Mouse (Mus musculus) intestine, embryonic 14.5 days (tissue): ENCODE data around the gene Ip6k1. TPM values are rescaled to one million over a fixed set of nuclear protein-coding genes. Genes with fewer than 3 reads are reported as not detected.
A peak's percentile ranks its signal among the peaks of the same experiment; 100 is the strongest.

Experiments
- ATAC-seq: fragments of 200-750 bp; cut with Nextera tagmentation; replicated peaks from 2 replicates; pipeline ENCODE4 v1.8.0; 2017; ENCODE audit warnings: low read depth, moderate number of reproducible peaks, moderate TSS enrichment, moderate library complexity; ENCODE audit not compliant: low FRiP score, low TSS enrichment
- DNase-seq: peaks from one replicate; pipeline ENCODE4 v3.0.0-alpha.2; 2018; ENCODE audit warnings: low spot score
- H3K27ac ChIP-seq: fragments of 300-500 bp; sonication (generic); 2 replicates; pipeline ENCODE4 v1.5.1; 2014; ENCODE audit warnings: low read depth, mild to moderate bottlenecking, control low read depth
- H3K27me3 ChIP-seq: fragments of 300-500 bp; sonication (generic); replicated peaks from 2 replicates; pipeline ENCODE4 v1.6.1; 2014; ENCODE audit warnings: low read length, control low read depth; ENCODE audit not compliant: control insufficient read depth, insufficient read depth
- H3K36me3 ChIP-seq: fragments of 300-500 bp; sonication (generic); 2 replicates; pipeline ENCODE4 v1.6.1; 2014; ENCODE audit warnings: low read length, control low read depth; ENCODE audit not compliant: control insufficient read depth, insufficient read depth
- H3K4me1 ChIP-seq: fragments of 300-500 bp; sonication (generic); replicated peaks from 2 replicates; pipeline ENCODE4 v1.6.1; 2014; ENCODE audit warnings: low read length, control low read depth, mixed read lengths; ENCODE audit not compliant: control insufficient read depth, insufficient read depth
- H3K4me2 ChIP-seq: fragments of 300-500 bp; sonication (generic); 2 replicates; pipeline ENCODE4 v1.6.1; 2014; ENCODE audit warnings: low read length
- H3K4me3 ChIP-seq: fragments of 300-500 bp; sonication (generic); 2 replicates; pipeline ENCODE4 v1.5.1; 2014; ENCODE audit warnings: low read depth, low read length, control low read depth, mixed read lengths
- H3K9ac ChIP-seq: fragments of 300-500 bp; sonication (generic); 2 replicates; pipeline ENCODE4 v1.6.1; 2014; ENCODE audit warnings: mild to moderate bottlenecking, low read length
- H3K9me3 ChIP-seq: fragments of 300-500 bp; sonication (generic); 2 replicates; pipeline ENCODE4 v1.6.1; 2016; ENCODE audit warnings: low read length, control low read depth; ENCODE audit not compliant: control insufficient read depth
- WGBS: fragments of 180-500 bp; shearing (Covaris S2); extraction: QIAGEN DNeasy Blood & Tissue Kit; methylation state at CpG from one replicate; pipeline ENCODE4 v1.1.7; 2014; 5-methylcytosine and 5-hydroxymethylcytosine counted together
- polyA plus RNA-seq: library from polyadenylated mRNA; unstranded; fragments of >200 nt; fragmentation: Nextera tagmentation; extraction: Ambion mirVana; gene quantifications from 2 replicates; pipeline ENCODE4 v1.2.1, GENCODE M21; 2014

Gene Ip6k1
- polyA plus RNA-seq, result 24.6 and 25.8 TPM in 2 replicates

DNA sequence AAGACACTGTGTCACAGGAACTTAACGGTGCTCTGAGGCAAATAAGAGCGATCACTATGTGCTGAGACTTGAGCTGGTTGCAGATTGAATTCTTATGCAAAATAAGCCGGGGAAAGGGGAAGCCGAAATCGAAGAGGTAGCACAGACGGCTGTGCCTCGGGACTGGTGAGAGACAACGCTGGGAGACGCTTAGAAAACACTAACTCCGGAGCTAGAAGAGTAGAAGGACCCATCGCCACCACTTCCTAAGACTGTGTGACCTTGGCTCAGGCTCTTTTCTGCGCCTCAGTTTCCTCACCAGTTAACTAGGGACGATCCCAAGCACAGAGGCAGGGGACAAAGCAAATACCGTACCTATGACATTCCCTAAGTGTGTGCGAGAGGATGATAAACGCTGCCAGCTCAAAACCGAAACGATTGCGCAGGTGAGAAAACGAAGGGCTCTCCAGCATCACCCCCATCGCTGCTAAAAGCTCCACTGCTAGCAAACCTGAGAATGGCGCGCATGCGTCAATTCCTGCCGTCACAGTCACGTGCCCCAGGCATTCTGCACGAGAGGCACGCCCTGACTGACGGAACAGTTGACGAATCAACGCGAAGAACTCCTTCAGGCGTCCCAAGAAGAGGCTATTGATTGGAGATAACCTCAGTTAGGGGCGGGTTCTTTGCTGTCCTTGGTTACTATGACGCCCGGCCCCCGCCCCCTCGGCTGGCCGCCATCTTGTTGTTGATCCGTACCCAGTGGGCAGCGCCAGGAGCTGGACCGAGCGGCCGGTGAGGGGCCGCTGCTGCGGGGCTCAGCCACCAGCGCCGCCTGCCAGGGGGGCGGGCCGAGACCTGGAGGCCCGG lies at the start of gene Ip6k1:
Ip6k1 (plus strand) TSS at position 580 of the 849 bp plus-strand sequence.
- H3K4me2 ChIP-seq, result peak within 1 kb of the TSS; percentile 91
- no peaks in the 10 kb centered on the region for H3K27me3 ChIP-seq

DNA sequence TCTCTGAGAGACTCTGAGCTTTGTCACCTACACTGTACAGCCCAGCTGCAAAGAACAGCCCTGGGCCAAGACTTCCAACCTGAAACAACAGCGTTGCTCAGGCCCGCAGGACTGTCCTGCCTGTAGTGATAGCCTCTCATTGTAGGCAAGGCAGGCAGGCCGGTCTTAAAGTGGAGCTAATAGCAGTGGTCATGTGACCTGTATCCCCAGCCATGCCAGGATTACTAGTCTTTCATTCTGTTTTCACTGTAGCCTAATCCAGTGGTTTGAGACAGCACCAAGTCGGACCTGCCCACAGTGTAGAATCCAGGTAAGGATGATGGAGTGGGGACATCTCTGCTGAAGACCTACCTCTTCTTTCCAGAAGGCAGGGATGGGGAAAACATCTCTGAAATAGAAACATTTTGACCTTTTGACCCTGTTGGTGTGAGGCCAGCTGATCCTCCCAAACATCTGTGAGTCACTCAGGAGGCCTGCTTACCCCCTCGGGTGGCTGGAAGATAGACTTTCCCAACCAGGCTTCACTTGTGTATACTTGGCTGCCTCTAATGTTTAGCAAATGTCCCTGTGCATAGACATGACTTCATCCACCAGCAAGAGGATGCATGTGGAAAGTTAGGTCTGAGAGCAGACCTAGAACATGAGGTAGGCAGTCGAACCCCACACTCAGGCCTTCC lies 46.5 kb upstream of the Ip6k1 start:
- H3K4me3 ChIP-seq, result no peak overlapping the region
- no peaks in the 10 kb centered on the region for H3K27me3 ChIP-seq
- no peak overlapping the region for H3K27ac ChIP-seq
- 78% methylated on average over 6 of the region's 6 CpGs for WGBS
- peaks cover 10% of the 10 kb centered on the region; the same call in 1 of the 2 replicates for H3K4me1 ChIP-seq
- H3K36me3 ChIP-seq, result peaks cover 41% of the 10 kb centered on the region
- H3K9me3 ChIP-seq, result no peaks in the 10 kb centered on the region
- no peak for DNase-seq
- no peak overlapping the region for H3K4me2 ChIP-seq
- no peak for ATAC-seq
- no peak overlapping the region for H3K9ac ChIP-seq

More for the DNA sequence above, at the start of gene Ip6k1:
- H3K9me3 ChIP-seq, result no peaks in the 10 kb centered on the region
- under 1% methylated on average over 51 of the region's 51 CpGs for WGBS
- peak; percentile 99 for ATAC-seq
- peak; percentile 100 for DNase-seq
- peak within 1 kb of the TSS; percentile 98 for H3K4me3 ChIP-seq
- peak within 1 kb of the TSS; percentile 93 for H3K27ac ChIP-seq
- no peaks in the 10 kb centered on the region for H3K36me3 ChIP-seq
- H3K4me1 ChIP-seq, result peaks cover 19% of the 10 kb centered on the region
- peak within 1 kb of the TSS; percentile 93 for H3K9ac ChIP-seq

DNA sequence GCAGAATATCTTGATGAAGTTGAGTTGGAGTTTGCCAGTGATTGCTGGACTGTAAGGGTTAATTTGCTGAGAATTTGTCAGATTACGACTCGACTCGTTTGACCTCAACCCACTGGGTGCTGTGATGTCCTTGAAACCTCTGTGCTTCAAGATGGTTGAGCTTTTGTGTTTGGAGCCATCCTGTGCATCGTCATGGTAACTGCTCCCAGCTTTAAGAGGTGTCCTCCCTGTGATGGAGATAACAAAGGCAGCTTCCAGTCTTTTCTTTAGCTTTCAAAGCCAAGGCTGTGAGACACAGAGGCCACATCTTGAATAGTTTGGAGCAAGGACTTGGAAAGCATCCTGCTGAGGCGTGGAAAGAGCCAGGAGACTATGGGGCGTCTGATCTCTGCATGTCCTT lies 45.2 kb upstream of the Ip6k1 start:
- H3K9ac ChIP-seq, result no peak overlapping the region
- no peaks in the 10 kb centered on the region for H3K9me3 ChIP-seq
- H3K4me2 ChIP-seq, result no peak overlapping the region
- no peak overlapping the region for H3K4me3 ChIP-seq
- DNase-seq (no peak), ATAC-seq (no peak)
- H3K36me3 ChIP-seq, result peaks cover 51% of the 10 kb centered on the region
- no peak overlapping the region for H3K27ac ChIP-seq
- 65% methylated on average over 6 of the region's 6 CpGs for WGBS
- H3K4me1 ChIP-seq, result no peaks in the 10 kb centered on the region; the same call in 1 of the 2 replicates
- no peaks in the 10 kb centered on the region for H3K27me3 ChIP-seq

DNA sequence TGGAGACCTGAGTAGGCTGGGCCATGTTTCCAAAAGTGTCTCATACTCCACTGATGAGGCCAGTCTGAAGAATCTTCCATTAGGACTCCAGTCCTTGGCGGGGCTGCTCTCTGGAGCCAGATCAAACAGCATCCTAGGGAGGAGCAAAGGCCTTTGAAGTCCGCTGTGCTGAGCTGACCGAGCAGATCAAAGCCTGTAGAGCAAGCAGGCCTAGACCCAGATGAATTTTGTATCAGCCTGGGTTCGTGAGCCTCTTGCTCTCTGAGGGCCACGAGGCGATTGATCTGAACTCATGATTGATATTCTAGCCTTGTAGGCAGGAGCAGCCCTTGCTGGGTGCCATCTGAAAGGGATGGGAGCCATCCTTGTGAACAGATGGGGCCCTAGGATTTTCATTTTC lies 42.4 kb upstream of the Ip6k1 start:
- peaks cover 63% of the 10 kb centered on the region for H3K36me3 ChIP-seq
- no peak overlapping the region for H3K4me3 ChIP-seq
- H3K4me2 ChIP-seq, result no peak overlapping the region
- H3K27ac ChIP-seq, result no peak overlapping the region
- DNase-seq, result no peak
- 46% methylated on average over 6 of the region's 6 CpGs for WGBS
- H3K27me3 ChIP-seq, result no peaks in the 10 kb centered on the region
- no peaks in the 10 kb centered on the region for H3K9me3 ChIP-seq
- ATAC-seq, result no peak
- no peak overlapping the region for H3K9ac ChIP-seq
- H3K4me1 ChIP-seq, result no peaks in the 10 kb centered on the region

DNA sequence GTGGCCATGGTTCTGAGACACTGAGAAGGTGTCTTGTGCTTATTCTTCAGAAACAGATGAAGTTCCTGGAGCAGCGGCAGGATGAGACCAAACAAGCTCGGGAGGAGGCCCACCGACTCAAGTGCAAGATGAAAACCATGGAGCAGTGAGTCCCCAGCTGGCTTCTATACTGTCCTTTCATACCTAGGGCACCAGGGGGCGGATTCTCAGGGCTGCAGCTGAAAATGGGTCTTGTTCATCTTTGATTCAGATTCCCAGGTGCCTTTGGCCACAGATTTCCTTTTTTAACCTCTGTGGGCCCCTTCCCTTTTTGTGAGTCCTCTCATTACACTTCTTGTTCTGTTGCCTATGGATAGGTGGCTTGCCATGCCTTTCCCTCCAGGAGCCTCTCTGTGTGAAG lies 41.4 kb upstream of the Ip6k1 start:
- Histone ChIP-seq H3K27me3 (no peaks in the 10 kb centered on the region), H3K4me1 (no peaks in the 10 kb centered on the region), H3K36me3 (peaks cover 65% of the 10 kb centered on the region), H3K4me2 (no peak overlapping the region), H3K4me3 (no peak overlapping the region), H3K27ac (no peak overlapping the region), H3K9ac (no peak overlapping the region), H3K9me3 (no peaks in the 10 kb centered on the region)
- DNase-seq (no peak), ATAC-seq (no peak)
- 80% methylated on average over 4 of the region's 4 CpGs for WGBS

DNA sequence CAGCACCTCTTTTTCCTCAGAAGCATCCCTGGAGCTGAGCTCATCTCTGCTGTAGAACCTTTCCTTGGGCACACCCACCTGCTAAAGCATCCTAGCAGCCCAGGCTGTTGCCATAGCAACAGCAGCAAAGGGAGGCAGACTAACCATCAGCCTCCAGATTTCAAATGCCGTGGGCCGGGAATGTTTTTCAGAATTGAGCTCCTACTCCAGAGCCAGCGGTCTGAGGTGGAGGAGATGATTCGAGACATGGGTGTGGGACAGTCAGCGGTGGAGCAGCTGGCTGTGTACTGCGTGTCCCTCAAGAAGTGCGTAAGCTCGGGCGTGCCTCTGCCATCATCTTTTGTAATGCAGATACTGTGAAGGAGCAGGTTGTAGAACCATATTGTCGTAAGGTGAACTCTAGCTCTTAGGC lies 40.9 kb upstream of the Ip6k1 start:
- H3K4me3 ChIP-seq, result no peak overlapping the region
- no peak overlapping the region for H3K27ac ChIP-seq
- WGBS, result 89% methylated on average over 10 of the region's 10 CpGs
- H3K27me3 ChIP-seq, result no peaks in the 10 kb centered on the region
- DNase-seq (no peak), ATAC-seq (no peak)
- peaks cover 61% of the 10 kb centered on the region for H3K36me3 ChIP-seq
- H3K9ac ChIP-seq, result no peak overlapping the region
- H3K4me2 ChIP-seq, result no peak overlapping the region
- no peaks in the 10 kb centered on the region for H3K9me3 ChIP-seq
- H3K4me1 ChIP-seq, result no peaks in the 10 kb centered on the region

DNA sequence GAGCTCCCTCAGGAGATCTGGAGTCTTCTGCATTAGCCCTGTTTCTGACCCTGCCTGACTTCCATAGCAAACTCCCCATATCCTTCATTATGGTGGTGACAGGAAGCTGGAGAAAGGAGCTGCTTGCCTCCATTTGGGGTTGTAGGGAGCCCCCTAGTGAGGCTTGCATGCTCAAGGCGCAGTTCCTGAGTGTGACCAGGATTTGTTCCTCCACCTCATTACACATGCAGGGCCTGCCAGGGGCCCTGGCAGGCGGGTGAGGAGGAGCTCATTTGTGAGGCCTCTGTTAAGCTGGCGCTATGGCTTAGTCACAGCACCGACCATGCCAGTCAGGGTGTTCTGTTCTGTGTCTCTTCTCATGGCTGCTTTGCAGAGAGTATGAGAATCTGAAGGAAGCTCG lies 40.4 kb upstream of the Ip6k1 start:
- no peaks in the 10 kb centered on the region for H3K27me3 ChIP-seq
- no peak overlapping the region for H3K27ac ChIP-seq
- no peaks in the 10 kb centered on the region for H3K4me1 ChIP-seq
- no peak overlapping the region for H3K9ac ChIP-seq
- no peaks in the 10 kb centered on the region for H3K9me3 ChIP-seq
- ATAC-seq (0 out of 2 replicates have a peak, but pooled peaks have one; percentile 16), DNase-seq (no peak)
- peaks cover 56% of the 10 kb centered on the region for H3K36me3 ChIP-seq
- 64% methylated on average over 5 of the region's 5 CpGs for WGBS
- H3K4me2 ChIP-seq, result no peak overlapping the region
- no peak overlapping the region for H3K4me3 ChIP-seq

DNA sequence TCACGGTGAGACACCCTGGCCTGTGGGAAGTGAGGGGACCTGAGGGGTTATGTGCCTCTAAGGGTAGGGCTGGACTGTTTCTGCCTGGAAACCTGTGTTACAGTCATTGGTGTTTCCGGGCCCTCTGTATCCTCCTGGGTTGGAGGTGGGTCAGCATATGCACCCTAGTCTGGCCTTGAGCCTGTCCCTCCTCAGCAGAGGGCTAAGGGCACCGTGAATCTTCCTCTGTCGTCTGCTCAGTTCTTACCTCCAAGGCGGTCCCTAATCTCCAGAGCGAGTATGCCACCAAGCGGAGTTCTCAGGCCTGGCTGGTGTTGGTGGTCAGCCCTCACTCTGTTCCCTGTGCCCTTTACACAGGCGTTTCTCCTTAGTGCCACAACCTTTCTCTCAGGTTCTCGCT lies 39.4 kb upstream of the Ip6k1 start:
- Histone ChIP-seq H3K27ac (no peak overlapping the region), H3K4me1 (no peaks in the 10 kb centered on the region), H3K9me3 (no peaks in the 10 kb centered on the region), H3K27me3 (no peaks in the 10 kb centered on the region), H3K4me2 (no peak overlapping the region), H3K4me3 (no peak overlapping the region), H3K9ac (no peak overlapping the region), H3K36me3 (peaks cover 48% of the 10 kb centered on the region)
- 92% methylated on average over 9 of the region's 9 CpGs for WGBS
- DNase-seq (no peak), ATAC-seq (no peak)
